In genomic region chr10:80857848-80858247, GRCm38 (mm10) we compare ENCODE assay signal across 8 mouse cellular contexts. TPM values are rescaled to one million over a fixed set of nuclear protein-coding genes. Genes with fewer than 3 reads are reported as not detected.
DNase-seq lines count a peak whose midpoint lies in the region; ATAC-seq lines count a peak whose summit lies in the region.

No protein-coding gene starts in this region.

- H3K9me3 ChIP-seq in kidney, embryonic 16.5 days (ENCODE audit: low read length), result no peaks in the 10 kb centered on the region
- H3K9me3 ChIP-seq in embryonic facial prominence, embryonic 12.5 days, result no peaks in the 10 kb centered on the region
- no peaks in the 10 kb centered on the region for H3K9me3 ChIP-seq in hindbrain, embryonic 16.5 days (ENCODE audit: control insufficient read depth, low read length)
- no peaks in the 10 kb centered on the region for H3K9me3 ChIP-seq in midbrain, embryonic 13.5 days

- peak overlapping the region; percentile 32; the same call in 1 of the 2 replicates for H3K9ac ChIP-seq in kidney, embryonic 16.5 days (replicated peaks; ENCODE audit: low read length)
- peak overlapping the region; percentile 44 for H3K9ac ChIP-seq in embryonic facial prominence, embryonic 12.5 days
- peak overlapping the region; percentile 38; the same call in 1 of the 2 replicates for H3K9ac ChIP-seq in hindbrain, embryonic 16.5 days (ENCODE audit: low read depth, low read length)
- peak overlapping the region; percentile 23; the same call in 1 of the 2 replicates for H3K9ac ChIP-seq in midbrain, embryonic 13.5 days (replicated peaks)

- H3K36me3 ChIP-seq in kidney, embryonic 16.5 days (ENCODE audit: insufficient read depth, low read length), result peaks cover 8% of the 10 kb centered on the region; the same call in 1 of the 2 replicates
- peaks cover 21% of the 10 kb centered on the region for H3K36me3 ChIP-seq in embryonic facial prominence, embryonic 12.5 days
- H3K36me3 ChIP-seq in hindbrain, embryonic 16.5 days (ENCODE audit: control insufficient read depth, insufficient read depth, low read length), result peaks cover 6% of the 10 kb centered on the region
- H3K36me3 ChIP-seq in midbrain, embryonic 13.5 days, result peaks cover 25% of the 10 kb centered on the region

- no peaks in the 10 kb centered on the region for H3K27me3 ChIP-seq in kidney, embryonic 16.5 days (ENCODE audit: insufficient read depth, low read length)
- no peaks in the 10 kb centered on the region for H3K27me3 ChIP-seq in embryonic facial prominence, embryonic 12.5 days
- H3K27me3 ChIP-seq in hindbrain, embryonic 16.5 days (replicated peaks; ENCODE audit: control insufficient read depth, insufficient read depth, low read length), result no peaks in the 10 kb centered on the region
- H3K27me3 ChIP-seq in midbrain, embryonic 13.5 days, result no peaks in the 10 kb centered on the region

- no peak overlapping the region for H3K4me2 ChIP-seq in kidney, embryonic 16.5 days (replicated peaks; ENCODE audit: low read depth, low read length)
- H3K4me2 ChIP-seq in embryonic facial prominence, embryonic 12.5 days (replicated peaks), result 0 out of 2 replicates have a peak overlapping the region, but pooled peaks have one; percentile 9
- H3K4me2 ChIP-seq in hindbrain, embryonic 16.5 days (ENCODE audit: low read length), result no peak overlapping the region; the same call in 1 of the 2 replicates
- 0 out of 2 replicates have a peak overlapping the region, but pooled peaks have one; percentile 100 for H3K4me2 ChIP-seq in midbrain, embryonic 13.5 days (replicated peaks)

- WGBS in kidney, embryonic 16.5 days, result 73% methylated on average over 3 of the region's 3 CpGs
- WGBS in embryonic facial prominence, embryonic 12.5 days, result 53% methylated on average over 3 of the region's 3 CpGs
- WGBS in hindbrain, embryonic 16.5 days, result 54% methylated on average over 3 of the region's 3 CpGs
- WGBS in midbrain, embryonic 13.5 days, result 67% methylated on average over 3 of the region's 3 CpGs

- ATAC-seq in kidney, embryonic 16.5 days (ENCODE audit: low FRiP score, low TSS enrichment), result no peak
- ATAC-seq in embryonic facial prominence, embryonic 12.5 days (ENCODE audit: insufficient number of reproducible peaks, insufficient read depth, low FRiP score, low TSS enrichment), result no peak
- ATAC-seq in hindbrain, embryonic 16.5 days, result no peak
- ATAC-seq in midbrain, embryonic 13.5 days, result no peak

- no peak for DNase-seq in kidney, adult 8-10 months
- DNase-seq in frontal cortex, adult 2 months (ENCODE audit: extremely low spot score in 1 of 2, low spot score in 1 of 2), result no peak
- no peak for DNase-seq in adrenal gland, adult 8-10 months
- DNase-seq in urinary bladder, adult 18-20 months (ENCODE audit: low spot score in 2 of 2), result no peak

- H3K4me1 ChIP-seq in kidney, embryonic 16.5 days (ENCODE audit: insufficient read depth, low read length), result peaks cover 22% of the 10 kb centered on the region
- peaks cover 34% of the 10 kb centered on the region for H3K4me1 ChIP-seq in embryonic facial prominence, embryonic 12.5 days
- peaks cover 37% of the 10 kb centered on the region for H3K4me1 ChIP-seq in hindbrain, embryonic 16.5 days (ENCODE audit: control insufficient read depth, insufficient read depth, low read depth, low read length)
- H3K4me1 ChIP-seq in midbrain, embryonic 13.5 days (replicated peaks), result peaks cover 42% of the 10 kb centered on the region

- H3K4me3 ChIP-seq in kidney, embryonic 16.5 days (ENCODE audit: low read length), result no peak overlapping the region
- H3K4me3 ChIP-seq in embryonic facial prominence, embryonic 12.5 days, result no peak overlapping the region
- H3K4me3 ChIP-seq in hindbrain, embryonic 16.5 days (ENCODE audit: low read length), result no peak overlapping the region
- H3K4me3 ChIP-seq in midbrain, embryonic 13.5 days (replicated peaks), result no peak overlapping the region

- H3K27ac ChIP-seq in kidney, embryonic 16.5 days (ENCODE audit: low read length), result no peak overlapping the region
- peak overlapping the region; percentile 60 for H3K27ac ChIP-seq in embryonic facial prominence, embryonic 12.5 days
- H3K27ac ChIP-seq in hindbrain, embryonic 16.5 days (ENCODE audit: low read depth, low read length), result peak overlapping the region; percentile 64
- H3K27ac ChIP-seq in midbrain, embryonic 13.5 days, result no peak overlapping the region

RNA-seq across cellular contexts. Expression of gene Sppl2b, which starts 2.8 kb away (rescaled TPM):
- polyA plus RNA-seq in kidney, embryonic 16.5 days (2015; fragmentation: Nextera tagmentation; extraction: Ambion mirVana), result 52.6 and 54.0 TPM in 2 replicates
- polyA plus RNA-seq in embryonic facial prominence, embryonic 12.5 days (2016; fragmentation: Nextera tagmentation; extraction: Ambion mirVana), result 52.0 and 53.0 TPM in 2 replicates
- 92.4 and 97.5 TPM in 2 replicates for polyA plus RNA-seq in hindbrain, embryonic 16.5 days (2015; fragmentation: Nextera tagmentation; extraction: Ambion mirVana)
- 56.9 and 61.1 TPM in 2 replicates for polyA plus RNA-seq in midbrain, embryonic 13.5 days (2015; fragmentation: Nextera tagmentation; extraction: Ambion mirVana)
- polyA plus RNA-seq in frontal cortex, adult 2 months (2012; rRNA removed), result 72.2 and 75.1 TPM in 2 replicates
- 10 to 100 TPM; 28.1 to 45.3 (median 36.1) TPM for total RNA-seq in adrenal gland, adult 8-10 months (2022)

RNA-seq across cellular contexts. Expression of gene Lsm7, which starts 2.8 kb away (rescaled TPM):
- 248 and 262 TPM in 2 replicates for polyA plus RNA-seq in kidney, embryonic 16.5 days (2015; fragmentation: Nextera tagmentation; extraction: Ambion mirVana)
- polyA plus RNA-seq in embryonic facial prominence, embryonic 12.5 days (2016; fragmentation: Nextera tagmentation; extraction: Ambion mirVana), result 314 and 329 TPM in 2 replicates
- 197 and 208 TPM in 2 replicates for polyA plus RNA-seq in hindbrain, embryonic 16.5 days (2015; fragmentation: Nextera tagmentation; extraction: Ambion mirVana)
- polyA plus RNA-seq in midbrain, embryonic 13.5 days (2015; fragmentation: Nextera tagmentation; extraction: Ambion mirVana), result 249 and 254 TPM in 2 replicates
- polyA plus RNA-seq in frontal cortex, adult 2 months (2012; rRNA removed), result 230 and 259 TPM in 2 replicates
- 10 to 100 TPM; 27.4 to 54.4 (median 34.0) TPM for total RNA-seq in adrenal gland, adult 8-10 months (2022)

RNA-seq across cellular contexts. Expression of gene Tmprss9, which starts 13.8 kb away (rescaled TPM):
- polyA plus RNA-seq in kidney, embryonic 16.5 days (2015; fragmentation: Nextera tagmentation; extraction: Ambion mirVana), result 0.08 TPM in 1 of 2 replicates, not detected in the other
- polyA plus RNA-seq in embryonic facial prominence, embryonic 12.5 days (2016; fragmentation: Nextera tagmentation; extraction: Ambion mirVana), result 0.09 and 0.10 TPM in 2 replicates
- 0.13 and 0.27 TPM in 2 replicates for polyA plus RNA-seq in hindbrain, embryonic 16.5 days (2015; fragmentation: Nextera tagmentation; extraction: Ambion mirVana)
- 0.15 and 0.31 TPM in 2 replicates for polyA plus RNA-seq in midbrain, embryonic 13.5 days (2015; fragmentation: Nextera tagmentation; extraction: Ambion mirVana)
- 0.16 and 0.17 TPM in 2 replicates for polyA plus RNA-seq in frontal cortex, adult 2 months (2012; rRNA removed)
- under 1 TPM in 1 of 4 experiments, not detected in 3; 0.18 TPM for total RNA-seq in adrenal gland, adult 8-10 months (2022)

RNA-seq across cellular contexts. Expression of gene Lingo3, which starts 14.0 kb away (rescaled TPM):
- polyA plus RNA-seq in kidney, embryonic 16.5 days (2015; fragmentation: Nextera tagmentation; extraction: Ambion mirVana), result 0.66 and 0.71 TPM in 2 replicates
- polyA plus RNA-seq in embryonic facial prominence, embryonic 12.5 days (2016; fragmentation: Nextera tagmentation; extraction: Ambion mirVana), result 1.7 and 2.1 TPM in 2 replicates
- polyA plus RNA-seq in hindbrain, embryonic 16.5 days (2015; fragmentation: Nextera tagmentation; extraction: Ambion mirVana), result 22.1 and 23.3 TPM in 2 replicates
- polyA plus RNA-seq in midbrain, embryonic 13.5 days (2015; fragmentation: Nextera tagmentation; extraction: Ambion mirVana), result 1.5 and 1.9 TPM in 2 replicates
- polyA plus RNA-seq in frontal cortex, adult 2 months (2012; rRNA removed), result 16.0 and 20.3 TPM in 2 replicates
- 10 to 100 TPM in 3 of 4 experiments, 1 to 10 TPM in 1; 8.4 to 21.5 (median 15.9) TPM for total RNA-seq in adrenal gland, adult 8-10 months (2022)

RNA-seq across cellular contexts. Expression of gene Oaz1, which starts 31.4 kb away (rescaled TPM):
- polyA plus RNA-seq in kidney, embryonic 16.5 days (2015; fragmentation: Nextera tagmentation; extraction: Ambion mirVana), result 1,744 and 2,086 TPM in 2 replicates
- 1,786 and 1,871 TPM in 2 replicates for polyA plus RNA-seq in embryonic facial prominence, embryonic 12.5 days (2016; fragmentation: Nextera tagmentation; extraction: Ambion mirVana)
- 1,272 and 1,293 TPM in 2 replicates for polyA plus RNA-seq in hindbrain, embryonic 16.5 days (2015; fragmentation: Nextera tagmentation; extraction: Ambion mirVana)
- 1,319 and 1,425 TPM in 2 replicates for polyA plus RNA-seq in midbrain, embryonic 13.5 days (2015; fragmentation: Nextera tagmentation; extraction: Ambion mirVana)
- 706 and 773 TPM in 2 replicates for polyA plus RNA-seq in frontal cortex, adult 2 months (2012; rRNA removed)
- 1,000 to 10,000 TPM in 1 of 4 experiments, 100 to 1,000 TPM in 3; 825 to 1,012 (median 923) TPM for total RNA-seq in adrenal gland, adult 8-10 months (2022)

Comparison
In these comparisons a context has a peak if more than half of its experiments do, and no peak if none do; other contexts are left out.
1. H3K27ac ChIP-seq: peak in embryonic facial prominence, embryonic 12.5 days (single experiment) and hindbrain, embryonic 16.5 days (single experiment); none in kidney, embryonic 16.5 days (single experiment) and midbrain, embryonic 13.5 days (single experiment).
2. H3K4me2 ChIP-seq: peak in embryonic facial prominence, embryonic 12.5 days (single experiment) and midbrain, embryonic 13.5 days (single experiment); none in kidney, embryonic 16.5 days (single experiment) and hindbrain, embryonic 16.5 days (single experiment).
3. Peak in every context shown above with its lines, with median percentiles within 50 percentile points of each other: H3K9ac ChIP-seq.